Mouse (Mus musculus) G1E (cell line): Measurements from ENCODE around the gene Prdm5.

Experiments
- CTCF ChIP-seq: IDR thresholded peaks from 2 replicates; pipeline ENCODE4 v1.5.1; 2012; ENCODE audit warnings: low read depth, low read length, inconsistent platforms, mixed read lengths
- GATA1 ChIP-seq: IDR thresholded peaks from 2 replicates; pipeline ENCODE4 v1.6.1; 2012; ENCODE audit warnings: borderline replicate concordance, low read length, inconsistent platforms, mixed read lengths
- TAL1 ChIP-seq: conservative IDR thresholded peaks from 2 replicates; pipeline ENCODE4 v1.6.1; 2012; ENCODE audit warnings: low read depth, low read length, inconsistent platforms, mixed read lengths

DNA sequence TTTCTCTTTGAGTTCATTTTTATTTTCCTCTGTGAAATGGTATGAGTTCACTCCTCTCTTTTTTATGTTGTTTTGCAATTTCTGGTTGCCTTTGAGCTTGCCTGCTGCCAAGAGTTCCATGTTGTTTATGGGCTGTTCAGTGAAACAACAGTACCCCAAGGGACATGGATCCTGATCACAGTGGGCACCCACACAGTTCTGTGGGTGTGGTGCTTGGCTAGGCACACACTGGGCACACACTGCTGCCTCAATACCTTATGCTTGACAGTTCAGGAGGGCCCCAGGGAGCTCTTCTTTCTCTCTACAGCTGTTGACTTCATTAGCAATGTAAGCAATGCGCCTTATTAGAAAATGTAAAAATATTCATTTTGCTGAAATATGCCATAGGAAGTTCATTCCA lies 110.0 kb downstream of the Prdm5 start:
- TF ChIP-seq CTCF (no peak), GATA1 (no peak), TAL1 (no peak)
